ENCODE assay signal across 8 mouse cellular contexts in genomic region chr14:75786424-75786867, GRCm38 (mm10). TPM values are rescaled to one million over a fixed set of nuclear protein-coding genes. Genes with fewer than 3 reads are reported as not detected.
DNase-seq lines count a peak whose midpoint lies in the region; ATAC-seq lines count a peak whose summit lies in the region.

No protein-coding gene starts in this region.

- H3K9ac ChIP-seq in heart, embryonic 16.5 days (ENCODE audit: low read length): peak overlapping the region; percentile 79
- H3K9ac ChIP-seq in hindbrain, embryonic 15.5 days: peak overlapping the region; percentile 84

- H3K36me3 ChIP-seq in heart, embryonic 16.5 days (ENCODE audit: control insufficient read depth, insufficient read depth): 0 out of 2 replicates have a peak, but pooled peaks cover 4% of the 10 kb centered on the region
- H3K36me3 ChIP-seq in hindbrain, embryonic 15.5 days: no peaks in the 10 kb centered on the region

- DNase-seq in heart, adult 11 months: no peak
- peak; percentile 44 to 53 for DNase-seq in CD8-positive naive resting alpha-beta T cell, adult 2 months (ENCODE audit: low read depth in 2 of 2, low spot score in 2 of 2)
- DNase-seq in c-Kit-positive CD71-positive TER-119-negative erythroid progenitor cells, embryonic 14.5 days (ENCODE audit: low read depth): peak; percentile 40
- peak; percentile 79 for DNase-seq in thymus, postnatal 4 days
- DNase-seq in right cerebral cortex, postnatal 25 days: no peak

- WGBS in heart, embryonic 16.5 days: under 1% methylated on average over 31 of the region's 31 CpGs
- WGBS in hindbrain, embryonic 15.5 days: under 1% methylated on average over 31 of the region's 31 CpGs

- H3K9me3 ChIP-seq in heart, embryonic 16.5 days (replicated peaks; ENCODE audit: control insufficient read depth, low read length): no peaks in the 10 kb centered on the region
- H3K9me3 ChIP-seq in hindbrain, embryonic 15.5 days: no peaks in the 10 kb centered on the region

- H3K4me2 ChIP-seq in heart, embryonic 16.5 days (ENCODE audit: low read depth, low read length): peak overlapping the region; percentile 66
- H3K4me2 ChIP-seq in hindbrain, embryonic 15.5 days: peak overlapping the region; percentile 61

- peak overlapping the region; percentile 64 for H3K4me3 ChIP-seq in heart, embryonic 16.5 days (ENCODE audit: low read length)
- peak overlapping the region; percentile 77 for H3K4me3 ChIP-seq in hindbrain, embryonic 15.5 days

- peaks cover 12% of the 10 kb centered on the region for H3K4me1 ChIP-seq in heart, embryonic 16.5 days (ENCODE audit: control insufficient read depth, insufficient read depth, low read length)
- H3K4me1 ChIP-seq in hindbrain, embryonic 15.5 days (replicated peaks): peaks cover 16% of the 10 kb centered on the region

- ATAC-seq in heart, embryonic 16.5 days (replicated peaks; ENCODE audit: extremely low read depth, insufficient read depth, low FRiP score): peak; percentile 63
- ATAC-seq in hindbrain, embryonic 15.5 days (ENCODE audit: low FRiP score, low read depth): peak; percentile 82; the same call in 1 of the 2 replicates
- ATAC-seq in megakaryocyte-erythroid progenitor cell, adult 5-6 weeks (replicated peaks; ENCODE audit: low FRiP score, low TSS enrichment, poor library complexity, severe bottlenecking): peak; percentile 72

- H3K27ac ChIP-seq in heart, embryonic 16.5 days (ENCODE audit: low read length): peak overlapping the region; percentile 76
- peak overlapping the region; percentile 92 for H3K27ac ChIP-seq in hindbrain, embryonic 15.5 days (replicated peaks)

- no peaks in the 10 kb centered on the region for H3K27me3 ChIP-seq in heart, embryonic 16.5 days (ENCODE audit: control insufficient read depth, insufficient read depth, low read length)
- peaks cover 4% of the 10 kb centered on the region; the same call in 1 of the 2 replicates for H3K27me3 ChIP-seq in hindbrain, embryonic 15.5 days

RNA-seq across cellular contexts. Expression of gene Slc25a30, which starts 0.4 kb away (rescaled TPM):
- polyA plus RNA-seq in heart, embryonic 16.5 days (2015; fragmentation: Nextera tagmentation; extraction: Ambion mirVana): 5.7 and 5.8 TPM in 2 replicates
- polyA plus RNA-seq in hindbrain, embryonic 15.5 days (2015; fragmentation: Nextera tagmentation; extraction: Ambion mirVana): 9.2 and 9.9 TPM in 2 replicates
- total RNA-seq in megakaryocyte-erythroid progenitor cell, adult 5-6 weeks (2014; fragmentation: Nextera tagmentation): 26.0 and 33.0 TPM in 2 replicates
- total RNA-seq in megakaryocyte-erythroid progenitor cell, adult 5-6 weeks (2017): 22.5 and 32.6 TPM in 2 replicates

RNA-seq across cellular contexts. Expression of gene Cog3, which starts 32.1 kb away (rescaled TPM):
- 13.6 and 13.7 TPM in 2 replicates for polyA plus RNA-seq in heart, embryonic 16.5 days (2015; fragmentation: Nextera tagmentation; extraction: Ambion mirVana)
- polyA plus RNA-seq in hindbrain, embryonic 15.5 days (2015; fragmentation: Nextera tagmentation; extraction: Ambion mirVana): 17.7 and 18.2 TPM in 2 replicates
- 36.7 and 47.3 TPM in 2 replicates for total RNA-seq in megakaryocyte-erythroid progenitor cell, adult 5-6 weeks (2014; fragmentation: Nextera tagmentation)
- 31.6 and 36.7 TPM in 2 replicates for total RNA-seq in megakaryocyte-erythroid progenitor cell, adult 5-6 weeks (2017)

RNA-seq across cellular contexts. Expression of gene Tpt1, which starts 58.4 kb away (rescaled TPM):
- polyA plus RNA-seq in heart, embryonic 16.5 days (2015; fragmentation: Nextera tagmentation; extraction: Ambion mirVana): 770 and 775 TPM in 2 replicates
- 665 and 758 TPM in 2 replicates for polyA plus RNA-seq in hindbrain, embryonic 15.5 days (2015; fragmentation: Nextera tagmentation; extraction: Ambion mirVana)
- total RNA-seq in megakaryocyte-erythroid progenitor cell, adult 5-6 weeks (2014; fragmentation: Nextera tagmentation): 4,413 and 4,416 TPM in 2 replicates
- 839 and 1,119 TPM in 2 replicates for total RNA-seq in megakaryocyte-erythroid progenitor cell, adult 5-6 weeks (2017)

Comparison
In these comparisons a context has a peak if more than half of its experiments do, and no peak if none do; other contexts are left out.
1. DNase-seq: peak in CD8-positive naive resting alpha-beta T cell, adult 2 months (2 of 2), c-Kit-positive CD71-positive TER-119-negative erythroid progenitor cells, embryonic 14.5 days (single experiment) and thymus, postnatal 4 days (single experiment); none in heart, adult 11 months (single experiment) and right cerebral cortex, postnatal 25 days (single experiment).
2. Peak in every context shown above with its lines, with median percentiles within 50 percentile points of each other: ATAC-seq.